Mouse (Mus musculus): ENCODE measurements at regions not wholly inside any gene's neighbourhood (a gene's known extent, or its start where the extent isn't known, plus 50 kb on each side); places are given as distances from the start of the nearest gene placed in this dataset.

GRCm38 (mm10) chr3:128039185-128039584, 143.1 kb upstream of the Fam241a start:
- TF ChIP-seq CTCF (conservative IDR thresholded peaks at IDR 0.05 in 1 of 2, IDR thresholded peaks at IDR 0.05 in 1 of 2; ENCODE audit: low read depth in 2 of 2, low read length in 2 of 2), result no peak
- no peak for TF ChIP-seq USF2 (conservative IDR thresholded peaks at IDR 0.05; ENCODE audit: low read depth, low read length)
- TF ChIP-seq POLR2A (IDR thresholded peaks at IDR 0.05; ENCODE audit: low read depth, low read length), result no peak
- TF ChIP-seq CHD2 (IDR thresholded peaks at IDR 0.05; ENCODE audit: low read length), result no peak
- no peak for TF ChIP-seq TBP (conservative IDR thresholded peaks at IDR 0.05; ENCODE audit: low read depth, low read length)
- no peak for TF ChIP-seq USF1 (IDR thresholded peaks at IDR 0.05; ENCODE audit: low read depth, low read length)
- TF ChIP-seq MXI1 (IDR thresholded peaks at IDR 0.05; ENCODE audit: low read depth, low read length), result no peak
- TF ChIP-seq PAX5 (IDR thresholded peaks at IDR 0.05; ENCODE audit: low read length), result no peak
- TF ChIP-seq UBTF (IDR thresholded peaks at IDR 0.05; ENCODE audit: low read depth, low read length), result no peak
- TF ChIP-seq ELF1 (IDR thresholded peaks at IDR 0.05; ENCODE audit: low read depth, low read length), result no peak
